Mouse (Mus musculus) G1E (cell line): ENCODE results near the gene Apopt1.

Source experiments
- CTCF ChIP-seq: IDR thresholded peaks from 2 replicates; pipeline ENCODE4 v1.5.1; 2012; ENCODE audit warnings: low read depth, low read length, inconsistent platforms, mixed read lengths
- GATA1 ChIP-seq: IDR thresholded peaks from 2 replicates; pipeline ENCODE4 v1.6.1; 2012; ENCODE audit warnings: borderline replicate concordance, low read length, inconsistent platforms, mixed read lengths
- GATA2 ChIP-seq: IDR thresholded peaks from 2 replicates; pipeline ENCODE4 v1.6.1; 2012; ENCODE audit warnings: low read depth, low read length, inconsistent platforms, borderline replicate concordance
- POLR2AphosphoS5 ChIP-seq: IDR thresholded peaks from 2 replicates; pipeline ENCODE4 v1.6.1; 2012; ENCODE audit warnings: low read depth, low read length, inconsistent platforms; ENCODE audit not compliant: insufficient replicate concordance
- TAL1 ChIP-seq: conservative IDR thresholded peaks from 2 replicates; pipeline ENCODE4 v1.6.1; 2012; ENCODE audit warnings: low read depth, low read length, inconsistent platforms, mixed read lengths

DNA sequence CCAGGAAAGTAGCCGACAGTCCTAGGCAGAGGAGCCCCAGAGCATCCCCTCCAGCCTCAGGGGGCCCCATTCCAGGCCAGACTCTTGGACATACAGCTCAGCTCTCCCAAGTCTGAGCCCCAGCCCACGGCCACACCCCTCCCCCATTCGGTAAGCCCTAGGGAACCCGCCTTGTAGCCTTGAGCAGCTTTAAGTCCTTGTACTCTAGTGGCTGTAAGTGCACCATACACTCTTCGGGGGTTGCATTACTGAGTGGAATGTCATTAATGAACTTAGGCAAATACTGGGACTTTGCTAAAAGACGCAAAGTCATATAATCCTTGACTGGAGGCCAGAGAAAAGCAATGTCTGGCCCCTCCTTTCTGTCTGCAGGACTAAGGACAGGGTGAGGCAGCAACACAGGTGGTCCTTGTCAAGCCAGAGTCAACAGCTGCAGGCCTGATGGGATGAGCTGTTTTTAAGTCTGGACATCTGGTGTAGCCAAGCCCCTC lies 48.9 kb upstream of the Apopt1 start:
- no peak for TF ChIP-seq CTCF
- TF ChIP-seq POLR2AphosphoS5, result no peak
- no peak for TF ChIP-seq GATA1
- no peak for TF ChIP-seq TAL1
- TF ChIP-seq GATA2, result no peak
